Mouse (Mus musculus) embryonic facial prominence, embryonic 13.5 days (tissue): ENCODE measurements around the gene Invs. TPM values are rescaled to one million over a fixed set of nuclear protein-coding genes. Genes with fewer than 3 reads are reported as not detected.

Experiments
- ATAC-seq: fragments of 200-750 bp; cut with Nextera tagmentation; 2 replicates; pipeline ENCODE4 v1.8.0; 2017; ENCODE audit warnings: low read depth; ENCODE audit not compliant: insufficient number of reproducible peaks, insufficient read depth, low FRiP score, low TSS enrichment
- H3K27ac ChIP-seq: fragments of 300-500 bp; sonication (generic); 2 replicates; pipeline ENCODE4 v1.5.1; 2015; ENCODE audit warnings: moderate library complexity, mild to moderate bottlenecking, inconsistent platforms
- H3K27me3 ChIP-seq: fragments of 300-500 bp; sonication (generic); 2 replicates; pipeline ENCODE4 v1.6.1; 2015; ENCODE audit warnings: mild to moderate bottlenecking, inconsistent platforms
- H3K36me3 ChIP-seq: fragments of 300-500 bp; sonication (generic); 2 replicates; pipeline ENCODE4 v1.6.1; 2015; ENCODE audit warnings: mild to moderate bottlenecking, inconsistent platforms
- H3K4me1 ChIP-seq: fragments of 300-500 bp; sonication (generic); 2 replicates; pipeline ENCODE4 v1.6.1; 2015; ENCODE audit warnings: inconsistent platforms
- H3K4me2 ChIP-seq: fragments of 300-500 bp; sonication (generic); 2 replicates; pipeline ENCODE4 v1.6.1; 2015; ENCODE audit warnings: moderate library complexity, mild to moderate bottlenecking, inconsistent platforms
- H3K4me3 ChIP-seq: fragments of 300-500 bp; sonication (generic); 2 replicates; pipeline ENCODE4 v1.5.1; 2015; ENCODE audit warnings: mild to moderate bottlenecking, inconsistent platforms
- H3K9ac ChIP-seq: fragments of 300-500 bp; sonication (generic); 2 replicates; pipeline ENCODE4 v1.6.1; 2015; ENCODE audit warnings: mild to moderate bottlenecking, inconsistent platforms
- H3K9me3 ChIP-seq: fragments of 300-500 bp; sonication (generic); 2 replicates; pipeline ENCODE4 v1.6.1; 2016; ENCODE audit warnings: inconsistent platforms
- WGBS: fragments of 180-500 bp; shearing (Covaris S2); methylation state at CpG from one replicate; pipeline ENCODE4 v1.1.7; 2015; ENCODE audit warnings: mixed read lengths; 5-methylcytosine and 5-hydroxymethylcytosine counted together
- polyA plus RNA-seq: library from polyadenylated mRNA; unstranded; fragments of >200 nt; fragmentation: Nextera tagmentation; extraction: Ambion mirVana; gene quantifications from 2 replicates; pipeline ENCODE4 v1.2.1, GENCODE M21; 2015

Gene Invs
- 14.2 and 15.4 TPM in 2 replicates for polyA plus RNA-seq

DNA sequence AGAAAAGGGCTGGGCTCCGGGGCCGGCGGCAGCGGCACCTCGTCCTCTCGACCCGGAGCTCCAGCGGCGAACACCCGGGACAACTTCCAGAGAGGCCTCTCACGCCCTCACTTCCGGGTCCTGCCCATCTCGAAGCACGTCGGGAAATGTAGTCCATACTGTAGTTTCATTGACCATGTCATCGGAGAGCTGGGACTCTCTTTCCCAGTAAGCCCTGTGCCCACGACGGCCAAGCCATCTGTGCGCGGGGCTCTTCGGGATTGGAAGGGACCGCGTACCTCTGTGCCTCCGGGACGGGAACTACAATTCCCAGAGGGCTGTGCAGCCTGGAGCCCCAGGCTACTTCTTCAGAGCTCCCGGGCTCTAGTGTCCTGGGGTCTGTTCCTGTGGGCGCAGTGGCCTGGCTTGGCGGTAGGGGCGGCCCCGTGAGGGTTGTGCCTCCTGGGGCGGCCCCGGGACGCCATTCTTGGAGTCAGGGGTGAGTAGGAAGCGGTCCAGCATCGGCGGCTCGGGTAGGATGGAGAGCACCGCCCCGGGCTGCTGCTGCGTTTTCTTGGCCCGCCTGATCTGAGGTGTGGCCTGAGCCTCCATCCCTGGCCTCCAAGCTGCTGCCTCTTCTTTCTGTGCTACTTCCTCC lies at the start of gene Invs, which contains the start of gene Erp44:
TSS of gene Invs (plus strand) at position 263 of the 637 bp plus-strand sequence.
TSS of gene Erp44 (minus strand) at position 61 of the 637 bp plus-strand sequence.
- Histone ChIP-seq H3K27me3 (no peaks in the 10 kb centered on the region), H3K27ac (peak within 1 kb of the TSS; percentile 77), H3K4me2 (peak within 1 kb of the TSS; percentile 90), H3K9ac (peak within 1 kb of the TSS; percentile 93), H3K9me3 (no peaks in the 10 kb centered on the region), H3K4me3 (peak within 1 kb of the TSS; percentile 98), H3K4me1 (peaks cover 14% of the 10 kb centered on the region), H3K36me3 (0 out of 2 replicates have a peak, but pooled peaks cover 6% of the 10 kb centered on the region)
- WGBS: under 1% methylated on average over 40 of the region's 41 CpGs
- peak; percentile 100 for ATAC-seq

GRCm38 (mm10) chr4:48236721-48237120 lies 42.8 kb upstream of the Invs start:
- H3K9ac ChIP-seq: no peak overlapping the region
- WGBS: 82% methylated on average over 3 of the region's 3 CpGs
- no peak overlapping the region for H3K4me2 ChIP-seq
- H3K9me3 ChIP-seq: no peaks in the 10 kb centered on the region
- no peaks in the 10 kb centered on the region for H3K27me3 ChIP-seq
- no peaks in the 10 kb centered on the region for H3K4me1 ChIP-seq
- H3K36me3 ChIP-seq: peaks cover 10% of the 10 kb centered on the region
- H3K4me3 ChIP-seq: no peak overlapping the region
- no peak overlapping the region for H3K27ac ChIP-seq
- no peak for ATAC-seq

DNA sequence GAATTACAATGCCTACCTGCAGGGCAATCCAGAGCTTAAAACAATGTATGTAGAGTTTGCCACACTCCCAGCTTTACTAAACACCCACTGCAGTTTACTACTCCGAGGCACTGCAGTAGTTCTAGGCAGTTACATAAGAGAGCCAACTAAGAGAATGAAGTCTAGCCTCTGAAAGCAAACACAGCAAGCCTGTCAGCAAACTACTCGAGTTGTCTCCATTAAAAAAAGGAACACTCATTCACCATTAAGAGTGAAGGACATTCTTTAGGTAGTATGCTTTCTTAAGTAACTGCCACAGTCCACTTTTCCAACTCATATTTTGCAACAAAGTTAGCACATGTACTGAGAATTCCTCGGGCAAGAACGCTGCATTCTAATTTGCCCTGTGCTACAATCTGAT lies 40.5 kb upstream of the Invs start:
- no peaks in the 10 kb centered on the region for H3K9me3 ChIP-seq
- 0 out of 2 replicates have a peak, but pooled peaks cover under 1% of the 10 kb centered on the region for H3K4me1 ChIP-seq
- no peaks in the 10 kb centered on the region for H3K27me3 ChIP-seq
- H3K9ac ChIP-seq: no peak overlapping the region
- 91% methylated on average over 4 of the region's 4 CpGs for WGBS
- peaks cover 10% of the 10 kb centered on the region for H3K36me3 ChIP-seq
- no peak overlapping the region for H3K4me2 ChIP-seq
- H3K27ac ChIP-seq: no peak overlapping the region
- ATAC-seq: no peak
- H3K4me3 ChIP-seq: no peak overlapping the region

- 76% methylated on average over 4 of the region's 4 CpGs for WGBS
- Histone ChIP-seq H3K4me3 (no peak overlapping the region), H3K9me3 (no peaks in the 10 kb centered on the region), H3K4me2 (no peak overlapping the region), H3K27me3 (no peaks in the 10 kb centered on the region), H3K27ac (no peak overlapping the region), H3K9ac (no peak overlapping the region), H3K4me1 (peaks cover 5% of the 10 kb centered on the region; the same call in 1 of the 2 replicates), H3K36me3 (no peaks in the 10 kb centered on the region)
- ATAC-seq: no peak
These were observed 37.1 kb upstream of the Invs start for GRCm38 (mm10) chr4:48242482-48242881.

DNA sequence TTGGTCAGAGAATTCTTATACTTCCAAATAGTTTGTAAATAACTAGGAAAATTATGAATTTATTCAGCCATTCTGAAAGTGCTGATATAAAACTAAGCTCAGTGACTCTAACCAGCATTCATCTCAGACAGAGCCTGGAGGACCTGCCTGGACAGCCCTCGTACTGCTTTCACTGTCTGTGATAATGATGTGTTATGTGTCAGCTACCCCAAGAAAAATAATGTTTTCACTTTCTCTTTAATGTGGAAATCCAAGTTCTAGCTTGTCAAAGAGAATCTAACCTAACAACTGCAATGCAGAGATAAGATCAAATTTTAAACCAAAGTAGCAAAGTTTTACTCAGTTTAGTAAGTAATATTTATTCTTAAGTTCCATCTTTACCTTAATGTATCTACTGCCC lies 35.8 kb upstream of the Invs start:
- no peak for ATAC-seq
- no peaks in the 10 kb centered on the region for H3K27me3 ChIP-seq
- peaks cover 5% of the 10 kb centered on the region; the same call in 1 of the 2 replicates for H3K4me1 ChIP-seq
- 49% methylated on average over 1 of the region's 1 CpGs for WGBS
- H3K9ac ChIP-seq: no peak overlapping the region
- H3K4me3 ChIP-seq: no peak overlapping the region
- H3K27ac ChIP-seq: no peak overlapping the region
- no peak overlapping the region for H3K4me2 ChIP-seq
- no peaks in the 10 kb centered on the region for H3K9me3 ChIP-seq
- no peaks in the 10 kb centered on the region for H3K36me3 ChIP-seq

GRCm38 (mm10) chr4:48244280-48244679 lies 35.3 kb upstream of the Invs start:
- no peak overlapping the region for H3K27ac ChIP-seq
- 56% methylated on average over 2 of the region's 2 CpGs for WGBS
- no peaks in the 10 kb centered on the region for H3K9me3 ChIP-seq
- ATAC-seq: no peak
- H3K36me3 ChIP-seq: no peaks in the 10 kb centered on the region
- H3K4me3 ChIP-seq: no peak overlapping the region
- H3K4me1 ChIP-seq: peaks cover 5% of the 10 kb centered on the region; the same call in 1 of the 2 replicates
- no peaks in the 10 kb centered on the region for H3K27me3 ChIP-seq
- no peak overlapping the region for H3K4me2 ChIP-seq
- H3K9ac ChIP-seq: no peak overlapping the region

DNA sequence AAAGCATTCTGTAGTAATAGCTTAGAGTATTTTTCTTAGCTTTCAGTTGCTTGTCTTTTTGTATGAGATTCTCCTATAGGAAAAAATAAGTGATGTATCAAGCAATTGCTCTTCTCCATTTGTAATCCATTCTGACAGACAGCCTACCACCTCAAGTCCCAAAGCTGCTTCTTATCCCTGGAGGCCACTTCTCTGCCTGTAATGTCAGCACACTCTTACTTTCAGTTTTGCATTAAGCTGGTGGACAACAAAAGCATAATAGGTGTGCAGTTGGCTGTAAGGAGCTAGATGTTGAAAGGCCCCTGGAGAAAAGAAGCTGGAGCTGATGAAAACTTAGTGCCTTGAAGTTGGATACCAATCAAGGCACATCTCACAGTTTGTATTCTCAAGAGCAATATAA lies 26.3 kb upstream of the Invs start:
- no peaks in the 10 kb centered on the region for H3K4me1 ChIP-seq
- H3K36me3 ChIP-seq: no peaks in the 10 kb centered on the region
- H3K9me3 ChIP-seq: no peaks in the 10 kb centered on the region

GRCm38 (mm10) chr4:48258045-48258444 lies 21.5 kb upstream of the Invs start:
- no peaks in the 10 kb centered on the region for H3K27me3 ChIP-seq
- ATAC-seq: no peak
- H3K4me1 ChIP-seq: 0 out of 2 replicates have a peak, but pooled peaks cover 4% of the 10 kb centered on the region
- no peaks in the 10 kb centered on the region for H3K36me3 ChIP-seq
- H3K4me2 ChIP-seq: no peak overlapping the region
- H3K4me3 ChIP-seq: no peak overlapping the region
- no peak overlapping the region for H3K9ac ChIP-seq
- 93% methylated on average over 3 of the region's 3 CpGs for WGBS
- no peak overlapping the region for H3K27ac ChIP-seq
- no peaks in the 10 kb centered on the region for H3K9me3 ChIP-seq

More for the DNA sequence above, 26.3 kb upstream of the Invs start:
- Histone ChIP-seq H3K4me3 (no peak overlapping the region), H3K9ac (no peak overlapping the region), H3K4me2 (no peak overlapping the region), H3K27ac (no peak overlapping the region), H3K27me3 (no peaks in the 10 kb centered on the region)
- no peak for ATAC-seq

DNA sequence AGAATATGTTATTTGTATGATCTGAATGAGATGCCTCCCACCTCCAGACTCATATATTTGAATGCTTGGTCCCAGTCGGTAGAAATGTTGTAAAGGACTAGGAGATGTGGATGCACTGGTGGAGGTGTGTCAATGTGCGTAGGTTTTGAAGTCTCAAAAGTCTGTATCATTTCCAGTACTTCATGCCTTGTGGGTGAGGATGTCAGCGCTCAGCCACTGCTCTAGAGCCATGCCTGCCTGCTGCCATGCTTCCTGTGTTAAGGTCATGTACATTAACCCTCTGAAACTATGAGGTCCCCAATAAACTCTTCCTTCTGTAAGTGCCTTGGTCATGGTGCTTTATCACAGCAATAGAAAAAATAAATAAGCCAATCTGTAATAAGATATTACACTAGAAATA lies 11.9 kb upstream of the Invs start:
- no peaks in the 10 kb centered on the region for H3K27me3 ChIP-seq
- ATAC-seq: no peak
- H3K4me1 ChIP-seq: peaks cover 2% of the 10 kb centered on the region; the same call in 1 of the 2 replicates
- no peak overlapping the region for H3K27ac ChIP-seq
- H3K36me3 ChIP-seq: no peaks in the 10 kb centered on the region
- no peaks in the 10 kb centered on the region for H3K9me3 ChIP-seq
- WGBS: 84% methylated on average over 3 of the region's 3 CpGs
- no peak overlapping the region for H3K9ac ChIP-seq
- H3K4me2 ChIP-seq: no peak overlapping the region
- H3K4me3 ChIP-seq: no peak overlapping the region

DNA sequence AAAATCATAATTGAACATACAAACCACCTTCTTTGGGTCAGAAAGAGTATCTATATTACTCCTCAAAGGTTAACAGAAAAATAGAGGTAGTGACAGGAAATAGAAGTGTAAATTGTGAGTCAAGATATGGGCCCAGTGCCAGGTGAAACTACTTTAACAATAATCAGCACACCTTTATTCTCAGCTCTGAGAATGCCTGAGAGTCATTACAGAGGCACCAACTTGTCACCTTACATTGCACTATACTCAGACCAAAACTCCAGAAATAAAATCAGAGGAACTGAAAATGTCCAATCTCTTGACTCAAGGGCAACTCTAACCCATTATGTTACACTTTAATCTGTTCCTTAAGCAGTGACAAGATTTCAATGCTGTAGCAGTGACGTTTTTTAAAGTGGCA lies 11.4 kb upstream of the Invs start:
- Histone ChIP-seq H3K9ac (no peak overlapping the region), H3K9me3 (no peaks in the 10 kb centered on the region), H3K4me3 (no peak overlapping the region), H3K27ac (no peak overlapping the region), H3K36me3 (no peaks in the 10 kb centered on the region), H3K4me2 (no peak overlapping the region), H3K27me3 (no peaks in the 10 kb centered on the region), H3K4me1 (peaks cover 2% of the 10 kb centered on the region; the same call in 1 of the 2 replicates)
- ATAC-seq: no peak
- WGBS: 68% methylated on average over 1 of the region's 1 CpGs

DNA sequence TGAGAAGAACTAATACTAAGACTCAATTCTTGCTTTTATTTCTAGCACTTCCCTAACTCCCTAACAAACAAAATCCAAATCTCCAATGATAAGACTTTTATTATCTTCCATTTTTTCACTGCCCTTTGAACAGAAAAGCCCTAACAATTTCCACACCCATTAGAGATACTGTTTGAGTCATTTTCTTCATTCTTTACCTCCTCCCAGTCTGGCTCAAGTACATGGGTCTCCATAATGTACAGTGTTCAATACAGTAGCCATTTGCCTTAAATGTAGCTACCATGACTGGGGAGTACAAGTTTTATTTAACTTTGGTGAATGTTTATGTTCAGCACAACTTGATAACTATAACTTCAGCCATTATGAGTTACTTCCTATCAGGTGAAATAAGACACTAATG lies 9.0 kb upstream of the Invs start:
- Histone ChIP-seq H3K4me2 (no peak overlapping the region), H3K36me3 (no peaks in the 10 kb centered on the region), H3K4me3 (no peak overlapping the region), H3K27ac (no peak overlapping the region), H3K27me3 (no peaks in the 10 kb centered on the region), H3K4me1 (peaks cover 2% of the 10 kb centered on the region; the same call in 1 of the 2 replicates), H3K9ac (no peak overlapping the region), H3K9me3 (no peaks in the 10 kb centered on the region)
- ATAC-seq: no peak

- H3K27ac ChIP-seq: no peak overlapping the region
- H3K9ac ChIP-seq: no peak overlapping the region
- H3K4me1 ChIP-seq: 0 out of 2 replicates have a peak, but pooled peaks cover 4% of the 10 kb centered on the region
- H3K36me3 ChIP-seq: no peaks in the 10 kb centered on the region
- no peaks in the 10 kb centered on the region for H3K9me3 ChIP-seq
- H3K27me3 ChIP-seq: no peaks in the 10 kb centered on the region
- no peak overlapping the region for H3K4me2 ChIP-seq
- ATAC-seq: no peak
- H3K4me3 ChIP-seq: no peak overlapping the region
- WGBS: 55% methylated on average over 5 of the region's 5 CpGs
These were observed 7.7 kb upstream of the Invs start for GRCm38 (mm10) chr4:48271838-48272237.
